In the genomic region with DNA sequence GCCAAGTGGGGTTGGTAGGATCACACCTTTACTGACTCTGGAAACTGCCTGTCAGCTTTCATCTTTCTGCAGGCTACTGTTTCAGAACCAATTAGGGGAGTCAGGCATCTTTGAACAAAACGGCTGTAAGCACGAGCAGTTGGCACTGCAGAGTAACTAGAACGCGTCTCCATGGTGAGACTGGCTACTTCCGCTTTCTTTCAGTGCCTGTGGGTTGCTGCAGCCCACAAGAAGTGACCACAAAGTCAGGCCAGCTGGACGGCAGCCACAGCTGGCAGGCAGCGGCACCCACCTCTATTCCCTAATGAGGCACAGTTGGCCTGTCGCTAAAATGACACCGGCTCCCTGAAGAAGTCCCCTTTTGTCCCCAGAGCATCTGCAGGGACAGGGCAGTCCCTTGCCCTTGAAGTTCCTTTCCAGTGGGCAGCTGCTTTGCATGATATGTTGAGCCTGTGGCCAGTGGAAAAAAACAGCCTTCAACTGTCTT, we compare ENCODE assay signal across 9 mouse cellular contexts.
DNase-seq lines count a peak whose midpoint lies in the region; ATAC-seq and TF ChIP-seq lines count a peak whose summit lies in the region.
"Had no signal": no experiment of that assay in that cellular context is flagged by ENCODE, and none has a peak within 500 bp of the region (broad histone marks: within the 10 kb centered on the region; RNA-seq: fewer than 3 reads in every experiment).

No protein-coding gene starts in this region.

- H3K9ac ChIP-seq in kidney, embryonic 15.5 days, result no peak overlapping the region
- H3K9ac ChIP-seq: limb, embryonic 12.5 days had no signal

- no peaks in the 10 kb centered on the region; the same call in 1 of the 2 replicates for H3K9me3 ChIP-seq in kidney, embryonic 15.5 days (replicated peaks)
- H3K9me3 ChIP-seq: limb, embryonic 12.5 days had no signal

- peaks cover 6% of the 10 kb centered on the region; the same call in 1 of the 2 replicates for H3K4me1 ChIP-seq in kidney, embryonic 15.5 days

- no peaks in the 10 kb centered on the region for H3K36me3 ChIP-seq in kidney, embryonic 15.5 days
- H3K36me3 ChIP-seq: limb, embryonic 12.5 days had no signal

- 22% methylated on average over 9 of the region's 9 CpGs for WGBS in kidney, embryonic 15.5 days

- H3K4me3 ChIP-seq in kidney, embryonic 15.5 days (replicated peaks), result no peak overlapping the region
- H3K4me3 ChIP-seq in layer of hippocampus, adult 2 months, result no peak overlapping the region; the same call in 1 of the 2 replicates
- H3K4me3 ChIP-seq: limb, embryonic 12.5 days had no signal

- no peak overlapping the region for H3K27ac ChIP-seq in kidney, embryonic 15.5 days
- peak overlapping the region; percentile 86 for H3K27ac ChIP-seq in layer of hippocampus, adult 2 months
- H3K27ac ChIP-seq: limb, embryonic 12.5 days had no signal

- no peaks in the 10 kb centered on the region for H3K27me3 ChIP-seq in kidney, embryonic 15.5 days
- H3K27me3 ChIP-seq: limb, embryonic 12.5 days had no signal

- no peak for ATAC-seq in kidney, embryonic 15.5 days (replicated peaks; ENCODE audit: low FRiP score)

- peak; percentile 28 for DNase-seq in kidney, adult 11 months
- peak; percentile 70 for DNase-seq in adrenal gland, postnatal 14 days
- peak; percentile 53 for DNase-seq in gastrocnemius, postnatal 10 days
- peak; percentile 70 to 79 for DNase-seq in layer of hippocampus, adult 2 months (ENCODE audit: low spot score in 2 of 2)
- peak; percentile 72 for DNase-seq in lung, postnatal 25 days (ENCODE audit: low spot score)
- DNase-seq in right cerebral cortex, postnatal 36 days (ENCODE audit: low spot score in 2 of 2), result peak; percentile 78 to 80
- DNase-seq in embryo, embryonic 10.5 days (ENCODE audit: low spot score), result no peak

- H3K4me2 ChIP-seq in kidney, embryonic 15.5 days, result no peak overlapping the region
- H3K4me2 ChIP-seq: limb, embryonic 12.5 days had no signal

- no peak for TF ChIP-seq CTCF in layer of hippocampus, adult 2 months (conservative IDR thresholded peaks at IDR 0.05)
